Mouse (Mus musculus) lung, postnatal 0 days (tissue): ENCODE data around the gene Ppdpf.

Experiments
- CTCF ChIP-seq: IDR thresholded peaks from 2 replicates; pipeline ENCODE4 v1.5.1; 2016; ENCODE audit warnings: antibody characterized with exemption, mild to moderate bottlenecking
- EP300 ChIP-seq: IDR thresholded peaks from 2 replicates; pipeline ENCODE4 v1.6.1; 2016; ENCODE audit warnings: antibody characterized with exemption, mild to moderate bottlenecking, control low read depth

DNA sequence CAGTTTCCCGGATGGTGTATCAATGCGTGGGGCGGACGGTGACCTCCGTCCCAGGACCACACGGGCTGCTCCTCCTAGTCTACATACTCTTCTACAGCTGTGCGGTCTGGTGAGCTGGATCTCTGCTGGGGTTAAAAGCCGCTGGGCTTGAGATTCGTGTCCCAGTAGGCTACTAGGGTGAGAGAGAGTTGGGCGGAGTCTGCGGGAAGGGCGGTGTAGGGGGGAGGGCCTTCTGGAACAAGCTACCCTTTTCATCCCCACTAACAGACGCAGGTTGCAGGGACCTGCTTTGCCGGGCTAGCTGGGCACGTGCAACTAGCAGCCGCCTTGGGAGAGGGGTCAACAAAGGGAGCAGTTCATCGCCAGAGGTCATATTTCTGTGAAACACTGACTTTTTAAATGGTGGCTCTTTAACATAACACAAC lies 26.0 kb downstream of the Ppdpf start, which contains the start of gene Srms:
- TF ChIP-seq CTCF (no peak), EP300 (no peak)
